Comparison of ENCODE assay signal across 23 mouse cellular contexts in genomic region chr17:45252593-45253230, GRCm38 (mm10).
DNase-seq lines count a peak whose midpoint lies in the region; ATAC-seq lines count a peak whose summit lies in the region.
"Had no signal": no experiment of that assay in that cellular context is flagged by ENCODE, and none has a peak within 500 bp of the region (broad histone marks: within the 10 kb centered on the region; RNA-seq: fewer than 3 reads in every experiment).

No protein-coding gene starts in this region.

- ATAC-seq in lung, embryonic 16.5 days (ENCODE audit: low read depth): peak; percentile 75
- ATAC-seq in intestine, embryonic 14.5 days (replicated peaks; ENCODE audit: low FRiP score, low TSS enrichment, low read depth): peak; percentile 54; the same call in 1 of the 2 replicates
- peak; percentile 55 for ATAC-seq in intestine, embryonic 16.5 days
- no peak for ATAC-seq in neural tube, embryonic 11.5 days (ENCODE audit: insufficient read depth, low FRiP score, low TSS enrichment)
- ATAC-seq: forebrain, embryonic 15.5 days; hindbrain, postnatal 0 days had no signal

- no peaks in the 10 kb centered on the region for H3K36me3 ChIP-seq in lung, embryonic 16.5 days (ENCODE audit: control insufficient read depth, insufficient read depth, low read length)
- no peaks in the 10 kb centered on the region for H3K36me3 ChIP-seq in intestine, embryonic 14.5 days (ENCODE audit: control insufficient read depth, insufficient read depth, low read length)
- H3K36me3 ChIP-seq in intestine, embryonic 16.5 days (ENCODE audit: control insufficient read depth, insufficient read depth, low read length): no peaks in the 10 kb centered on the region
- no peaks in the 10 kb centered on the region for H3K36me3 ChIP-seq in neural tube, embryonic 11.5 days (ENCODE audit: control insufficient read depth, insufficient read depth, low read length)
- H3K36me3 ChIP-seq: embryonic facial prominence, embryonic 10.5 days; forebrain, embryonic 15.5 days; hindbrain, embryonic 10.5 days; limb, embryonic 15.5 days; midbrain, embryonic 12.5 days had no signal

- peak overlapping the region; percentile 28 for H3K4me2 ChIP-seq in lung, embryonic 16.5 days (ENCODE audit: low read depth, low read length)
- H3K4me2 ChIP-seq in intestine, embryonic 14.5 days (ENCODE audit: low read length): peak overlapping the region; percentile 18; the same call in 1 of the 2 replicates
- no peak overlapping the region for H3K4me2 ChIP-seq in intestine, embryonic 16.5 days (ENCODE audit: low read depth, low read length)
- H3K4me2 ChIP-seq in neural tube, embryonic 11.5 days (ENCODE audit: low read depth): no peak overlapping the region
- H3K4me2 ChIP-seq: forebrain, embryonic 15.5 days; heart, embryonic 11.5 days; limb, embryonic 15.5 days; midbrain, embryonic 12.5 days had no signal

- DNase-seq in lung, postnatal 4 days: no peak
- peak; percentile 58 for DNase-seq in intestine, embryonic 14.5 days (ENCODE audit: low spot score)
- DNase-seq in neural tube, embryonic 11.5 days (ENCODE audit: low spot score): peak; percentile 53
- DNase-seq in layer of hippocampus, adult 9-11 months: no peak
- DNase-seq in urinary bladder, adult 2 months (ENCODE audit: low spot score): no peak
- DNase-seq in gastrocnemius, adult 18-20 months (ENCODE audit: low spot score): no peak
- DNase-seq: adrenal gland, adult 8-10 months; cerebellum, adult 8-10 months; gastrocnemius, postnatal 10 days; kidney, adult 8-10 months; lung, postnatal 36 days; retina, postnatal 1 day; right cerebral cortex, postnatal 4 days had no signal

- H3K9ac ChIP-seq in lung, embryonic 16.5 days (ENCODE audit: low read length): no peak overlapping the region
- no peak overlapping the region for H3K9ac ChIP-seq in intestine, embryonic 14.5 days (ENCODE audit: low read length)
- no peak overlapping the region for H3K9ac ChIP-seq in intestine, embryonic 16.5 days (ENCODE audit: low read depth, low read length)
- H3K9ac ChIP-seq in neural tube, embryonic 11.5 days (ENCODE audit: low read length): no peak overlapping the region
- H3K9ac ChIP-seq: forebrain, embryonic 15.5 days; limb, embryonic 15.5 days; liver, embryonic 14.5 days; midbrain, embryonic 12.5 days had no signal

- H3K4me1 ChIP-seq in lung, embryonic 16.5 days (replicated peaks; ENCODE audit: control insufficient read depth, insufficient read depth, low read length): peaks cover 10% of the 10 kb centered on the region
- peaks cover 9% of the 10 kb centered on the region; the same call in 1 of the 2 replicates for H3K4me1 ChIP-seq in intestine, embryonic 14.5 days (replicated peaks; ENCODE audit: control insufficient read depth, insufficient read depth, low read length)
- H3K4me1 ChIP-seq in intestine, embryonic 16.5 days (ENCODE audit: control insufficient read depth, insufficient read depth, low read length): peaks cover 5% of the 10 kb centered on the region; the same call in 1 of the 2 replicates
- no peaks in the 10 kb centered on the region for H3K4me1 ChIP-seq in neural tube, embryonic 11.5 days (ENCODE audit: control insufficient read depth, insufficient read depth, low read length)
- H3K4me1 ChIP-seq: forebrain, embryonic 15.5 days had no signal

- 22% methylated on average over 15 of the region's 15 CpGs for WGBS in lung, embryonic 16.5 days
- 27% methylated on average over 15 of the region's 15 CpGs for WGBS in intestine, embryonic 14.5 days
- 36% methylated on average over 15 of the region's 15 CpGs for WGBS in intestine, embryonic 16.5 days
- WGBS in neural tube, embryonic 11.5 days: 50% methylated on average over 15 of the region's 15 CpGs

- H3K27me3 ChIP-seq in lung, embryonic 16.5 days (ENCODE audit: control insufficient read depth, insufficient read depth, low read depth, low read length): peaks cover 6% of the 10 kb centered on the region
- H3K27me3 ChIP-seq in intestine, embryonic 14.5 days (replicated peaks; ENCODE audit: control insufficient read depth, insufficient read depth, low read length): no peaks in the 10 kb centered on the region
- H3K27me3 ChIP-seq in intestine, embryonic 16.5 days (replicated peaks; ENCODE audit: control insufficient read depth, insufficient read depth, low read length): no peaks in the 10 kb centered on the region
- H3K27me3 ChIP-seq in neural tube, embryonic 11.5 days (ENCODE audit: control insufficient read depth, insufficient read depth, low read length): no peaks in the 10 kb centered on the region
- H3K27me3 ChIP-seq: forebrain, embryonic 15.5 days had no signal

- H3K9me3 ChIP-seq in lung, embryonic 16.5 days (ENCODE audit: control insufficient read depth, low read length): no peaks in the 10 kb centered on the region
- H3K9me3 ChIP-seq in intestine, embryonic 14.5 days (ENCODE audit: control insufficient read depth, low read length): no peaks in the 10 kb centered on the region
- H3K9me3 ChIP-seq in intestine, embryonic 16.5 days (ENCODE audit: control insufficient read depth, low read length): no peaks in the 10 kb centered on the region
- no peaks in the 10 kb centered on the region for H3K9me3 ChIP-seq in neural tube, embryonic 11.5 days (ENCODE audit: control insufficient read depth, low read length)
- H3K9me3 ChIP-seq: embryonic facial prominence, embryonic 10.5 days; forebrain, embryonic 15.5 days; hindbrain, embryonic 10.5 days; limb, embryonic 15.5 days; midbrain, embryonic 12.5 days had no signal

- H3K4me3 ChIP-seq in lung, embryonic 16.5 days (ENCODE audit: low read length): 0 out of 2 replicates have a peak overlapping the region, but pooled peaks have one; percentile 4
- no peak overlapping the region for H3K4me3 ChIP-seq in intestine, embryonic 14.5 days (ENCODE audit: low read depth, low read length)
- H3K4me3 ChIP-seq in intestine, embryonic 16.5 days (ENCODE audit: low read length): no peak overlapping the region
- no peak overlapping the region for H3K4me3 ChIP-seq in neural tube, embryonic 11.5 days (ENCODE audit: low read depth, low read length)
- H3K4me3 ChIP-seq: embryonic facial prominence, embryonic 10.5 days; forebrain, embryonic 15.5 days; hindbrain, embryonic 10.5 days; limb, embryonic 15.5 days; midbrain, embryonic 12.5 days had no signal

- H3K27ac ChIP-seq in lung, embryonic 16.5 days (ENCODE audit: low read length): no peak overlapping the region
- no peak overlapping the region; the same call in 1 of the 2 replicates for H3K27ac ChIP-seq in intestine, embryonic 14.5 days (ENCODE audit: low read depth)
- H3K27ac ChIP-seq in intestine, embryonic 16.5 days (ENCODE audit: low read length): no peak overlapping the region
- no peak overlapping the region for H3K27ac ChIP-seq in neural tube, embryonic 11.5 days (ENCODE audit: low read depth, low read length)
- H3K27ac ChIP-seq: embryonic facial prominence, embryonic 10.5 days; forebrain, embryonic 15.5 days; hindbrain, embryonic 10.5 days; hindbrain, postnatal 0 days; limb, embryonic 15.5 days; liver, embryonic 14.5 days; midbrain, embryonic 12.5 days had no signal

Comparison
In these comparisons a context has a peak if more than half of its experiments do, and no peak if none do; other contexts are left out.
1. H3K4me2 ChIP-seq: peak in lung, embryonic 16.5 days (single experiment) and intestine, embryonic 14.5 days (single experiment); none in intestine, embryonic 16.5 days (single experiment) and neural tube, embryonic 11.5 days (single experiment).
2. DNase-seq: peak in intestine, embryonic 14.5 days (single experiment) and neural tube, embryonic 11.5 days (single experiment); none in lung, postnatal 4 days (0 of 2), layer of hippocampus, adult 9-11 months (single experiment), urinary bladder, adult 2 months (single experiment) and gastrocnemius, adult 18-20 months (single experiment).